Mouse (Mus musculus): ENCODE measurements around the gene Gpr146.
A peak's percentile ranks its signal among the peaks of the same experiment; 100 is the strongest.

The Gpr146 gene

GRCm38 (mm10) chr5:139427989-139428388, 50.5 kb downstream of the Gpr146 start:
- DNase-seq (ENCODE audit: low spot score in 2 of 2) = no peak

GRCm38 (mm10) chr5:139429818-139430341, 52.4 kb downstream of the Gpr146 start:
- DNase-seq (ENCODE audit: low spot score in 2 of 2) = no peak

- DNase-seq (ENCODE audit: low spot score in 2 of 2) = no peak
These were observed 54.8 kb downstream of the Gpr146 start for GRCm38 (mm10) chr5:139432333-139432732.

- DNase-seq (ENCODE audit: low spot score in 2 of 2) = no peak
These were observed 55.4 kb downstream of the Gpr146 start for GRCm38 (mm10) chr5:139432747-139433508.

GRCm38 (mm10) chr5:139433842-139434568, 56.5 kb downstream of the Gpr146 start:
- no peak for DNase-seq (ENCODE audit: low spot score in 2 of 2)

GRCm38 (mm10) chr5:139434940-139435339, 57.4 kb downstream of the Gpr146 start:
- peak; percentile 78 to 86 for DNase-seq (ENCODE audit: low spot score in 2 of 2)

GRCm38 (mm10) chr5:139437769-139438168, 60.3 kb downstream of the Gpr146 start:
- no peak for DNase-seq (ENCODE audit: low spot score in 2 of 2)

GRCm38 (mm10) chr5:139438440-139438839, 60.9 kb downstream of the Gpr146 start:
- DNase-seq (ENCODE audit: low spot score in 2 of 2) = no peak

GRCm38 (mm10) chr5:139440451-139440850, 63.0 kb downstream of the Gpr146 start:
- no peak for DNase-seq (ENCODE audit: low spot score in 2 of 2)

- no peak for DNase-seq (ENCODE audit: low spot score in 2 of 2)
These were observed 63.6 kb downstream of the Gpr146 start for GRCm38 (mm10) chr5:139440926-139441725.

- DNase-seq (ENCODE audit: low spot score in 2 of 2) = no peak
These were observed 64.2 kb downstream of the Gpr146 start for GRCm38 (mm10) chr5:139441726-139442018.

GRCm38 (mm10) chr5:139442428-139442827, 64.9 kb downstream of the Gpr146 start:
- no peak for DNase-seq (ENCODE audit: low spot score in 2 of 2)

GRCm38 (mm10) chr5:139442962-139443361, 65.5 kb downstream of the Gpr146 start:
- DNase-seq (ENCODE audit: low spot score in 2 of 2) = no peak

- DNase-seq (ENCODE audit: low spot score in 2 of 2) = no peak
These were observed 67.8 kb downstream of the Gpr146 start for GRCm38 (mm10) chr5:139445258-139445657.

Measured in right cerebral cortex, postnatal 36 days (tissue).